Mouse (Mus musculus): ENCODE results near the gene Pgpep1. TPM values are rescaled to one million over a fixed set of nuclear protein-coding genes. Genes with fewer than 3 reads are reported as not detected.

Gene Pgpep1
- polyA plus RNA-seq, 1 experiment from 2014 or later = 59.8 TPM

DNA sequence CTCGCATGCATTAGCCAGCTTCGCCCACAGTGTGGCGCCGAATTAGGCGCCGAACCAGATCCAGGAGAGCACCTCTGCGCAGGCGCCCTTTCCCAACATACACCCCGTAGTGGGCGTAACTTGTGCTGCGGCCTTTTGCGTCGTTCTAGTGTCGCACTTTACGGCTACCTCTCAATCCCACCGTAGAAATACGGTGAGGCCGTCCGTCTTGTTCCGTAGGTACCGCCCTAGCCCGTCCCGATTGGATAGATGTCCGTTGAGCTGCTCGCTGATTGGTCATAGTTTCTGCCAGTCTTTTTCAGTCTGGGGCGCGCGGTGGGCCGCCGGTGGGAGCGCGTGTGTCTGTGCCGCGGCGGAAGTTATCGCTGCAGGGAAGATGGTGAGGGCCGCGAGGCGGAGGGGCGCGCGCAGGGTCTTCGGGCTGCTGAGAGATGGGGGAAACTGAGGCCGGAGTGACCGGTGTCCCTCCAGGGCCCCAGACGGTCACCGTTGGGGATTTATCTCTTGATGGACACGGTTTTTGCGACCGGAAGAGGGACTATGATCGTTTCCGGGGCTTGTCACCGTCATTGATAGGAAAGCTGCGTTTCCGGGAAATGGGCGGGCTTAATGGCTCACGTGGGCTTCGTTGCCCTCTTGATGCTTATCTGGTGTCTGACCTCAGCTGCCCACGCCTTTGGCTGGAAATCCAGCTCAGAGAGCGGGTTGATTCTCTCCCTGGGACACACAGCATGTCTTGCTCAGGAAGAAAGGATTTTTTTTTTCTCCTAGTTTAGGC, 13.1 kb upstream of the Pgpep1 start, which contains the start of gene Lsm4:
Lsm4 (plus strand) TSS at position 170 of the 778 bp plus-strand sequence.
- Histone ChIP-seq H3K27me3 (replicated peaks; ENCODE audit: control insufficient read depth, insufficient read depth, low read length) (no peaks in the 10 kb centered on the region), H3K9ac (ENCODE audit: low read depth, low read length) (peak within 1 kb of the TSS; percentile 82), H3K4me1 (ENCODE audit: control insufficient read depth, insufficient read depth, low read length) (peaks cover 6% of the 10 kb centered on the region), H3K4me2 (ENCODE audit: low read depth, low read length) (peak within 1 kb of the TSS; percentile 82), H3K36me3 (ENCODE audit: control insufficient read depth, insufficient read depth, low read length) (peaks cover 11% of the 10 kb centered on the region; the same call in 1 of the 2 replicates), H3K27ac (replicated peaks; ENCODE audit: low read depth, low read length) (peak within 1 kb of the TSS; percentile 95), H3K4me3 (ENCODE audit: low read depth, low read length) (peak within 1 kb of the TSS; percentile 70), H3K9me3 (ENCODE audit: control insufficient read depth, low read length) (no peaks in the 10 kb centered on the region)
- peak; percentile 100 for DNase-seq (ENCODE audit: low spot score)
- ATAC-seq (ENCODE audit: low read depth) = peak; percentile 98
- under 1% methylated on average over 60 of the region's 60 CpGs for WGBS

DNA sequence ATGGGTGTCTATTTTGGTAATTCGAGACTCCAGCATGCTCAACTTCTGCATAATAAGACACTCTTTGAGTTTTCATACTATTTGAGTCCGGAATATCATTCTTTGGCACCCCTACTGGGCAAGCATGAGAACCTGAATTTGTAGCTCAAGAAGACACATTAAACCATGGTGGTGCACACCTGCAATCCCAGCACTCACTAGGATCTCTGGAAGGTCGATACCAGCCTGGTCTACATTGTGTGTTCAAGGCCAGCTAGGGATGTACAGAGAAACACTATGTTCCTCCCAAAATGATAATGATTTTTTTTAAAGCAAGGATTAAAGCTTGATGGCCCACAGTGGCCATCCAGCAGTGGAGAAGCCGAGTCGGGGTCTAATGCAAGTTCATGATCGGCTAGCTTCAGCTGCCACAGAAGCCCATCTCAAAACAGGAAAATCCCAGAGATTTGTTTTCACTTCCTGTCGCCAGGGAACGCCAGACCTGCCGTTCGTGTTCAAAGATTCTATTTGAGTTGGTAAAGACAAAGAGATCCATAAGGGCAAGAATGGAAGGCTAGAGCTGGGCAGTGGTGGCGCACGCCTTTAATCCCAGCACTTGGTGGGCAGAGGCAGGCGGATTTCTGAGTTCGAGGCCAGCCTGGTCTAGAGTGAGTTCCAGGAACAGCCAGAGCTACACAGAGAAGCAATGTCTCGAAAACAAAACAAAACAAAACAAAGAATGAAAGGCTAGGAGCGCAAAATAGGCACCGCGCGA, 12.3 kb upstream of the Pgpep1 start:
- no peak for ATAC-seq (ENCODE audit: low read depth)
- no peak for DNase-seq (ENCODE audit: low spot score)

DNA sequence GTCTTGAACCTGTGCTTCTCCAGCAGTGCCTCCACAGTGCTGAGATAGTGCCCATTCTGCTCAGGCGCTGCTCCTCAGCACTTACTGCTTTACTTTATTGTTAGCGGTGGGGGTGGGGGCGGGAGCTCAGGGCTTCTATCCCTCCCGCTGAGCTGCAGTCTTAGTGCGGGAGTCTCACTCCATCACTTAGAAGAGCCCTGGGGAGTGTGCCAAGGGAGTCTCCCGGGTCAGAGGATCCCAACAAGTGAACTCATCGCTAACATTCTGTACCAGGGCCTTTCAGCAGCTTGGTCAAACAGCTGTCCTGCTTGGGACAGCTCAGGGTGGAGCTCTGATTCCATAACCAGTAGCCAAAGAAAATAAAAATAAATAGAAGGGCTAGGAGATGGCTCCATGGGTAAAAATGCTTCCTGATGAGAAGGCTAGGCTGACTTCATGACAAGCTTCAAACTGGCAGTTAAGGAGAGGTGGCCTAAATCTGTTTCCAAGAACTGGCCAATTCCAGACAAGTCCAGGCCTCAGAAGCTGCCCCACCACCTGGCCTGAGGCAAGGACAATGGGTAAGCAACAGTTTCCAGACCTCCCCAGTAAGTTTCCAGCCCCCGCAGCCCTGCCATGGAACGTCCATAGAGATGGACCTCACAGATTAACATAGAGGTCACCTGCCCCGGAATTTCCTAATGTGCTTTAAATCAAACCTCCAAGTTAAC, 11.6 kb upstream of the Pgpep1 start:
- Histone ChIP-seq H3K36me3 (ENCODE audit: control insufficient read depth, insufficient read depth, low read length) (no peaks in the 10 kb centered on the region), H3K4me1 (ENCODE audit: control insufficient read depth, insufficient read depth, low read length) (peaks cover 6% of the 10 kb centered on the region), H3K9me3 (ENCODE audit: control insufficient read depth, low read length) (no peaks in the 10 kb centered on the region), H3K27ac (replicated peaks; ENCODE audit: low read depth, low read length) (no peak overlapping the region), H3K4me2 (ENCODE audit: low read depth, low read length) (no peak overlapping the region), H3K27me3 (replicated peaks; ENCODE audit: control insufficient read depth, insufficient read depth, low read length) (no peaks in the 10 kb centered on the region), H3K4me3 (ENCODE audit: low read depth, low read length) (no peak overlapping the region), H3K9ac (ENCODE audit: low read depth, low read length) (no peak overlapping the region)
- DNase-seq (ENCODE audit: low spot score) = no peak
- WGBS = 64% methylated on average over 10 of the region's 10 CpGs
- no peak for ATAC-seq (ENCODE audit: low read depth)

More for the DNA sequence above, 12.3 kb upstream of the Pgpep1 start:
- peak overlapping the region; percentile 52 for H3K4me2 ChIP-seq (ENCODE audit: low read depth, low read length)
- H3K27me3 ChIP-seq (replicated peaks; ENCODE audit: control insufficient read depth, insufficient read depth, low read length) = no peaks in the 10 kb centered on the region
- H3K9me3 ChIP-seq (ENCODE audit: control insufficient read depth, low read length) = no peaks in the 10 kb centered on the region
- H3K27ac ChIP-seq (replicated peaks; ENCODE audit: low read depth, low read length) = peak overlapping the region; percentile 84
- WGBS = 41% methylated on average over 19 of the region's 19 CpGs
- H3K9ac ChIP-seq (ENCODE audit: low read depth, low read length) = peak overlapping the region; percentile 63
- H3K4me1 ChIP-seq (ENCODE audit: control insufficient read depth, insufficient read depth, low read length) = peaks cover 6% of the 10 kb centered on the region
- peak overlapping the region; percentile 70 for H3K4me3 ChIP-seq (ENCODE audit: low read depth, low read length)
- 0 out of 2 replicates have a peak, but pooled peaks cover 4% of the 10 kb centered on the region for H3K36me3 ChIP-seq (ENCODE audit: control insufficient read depth, insufficient read depth, low read length)

DNA sequence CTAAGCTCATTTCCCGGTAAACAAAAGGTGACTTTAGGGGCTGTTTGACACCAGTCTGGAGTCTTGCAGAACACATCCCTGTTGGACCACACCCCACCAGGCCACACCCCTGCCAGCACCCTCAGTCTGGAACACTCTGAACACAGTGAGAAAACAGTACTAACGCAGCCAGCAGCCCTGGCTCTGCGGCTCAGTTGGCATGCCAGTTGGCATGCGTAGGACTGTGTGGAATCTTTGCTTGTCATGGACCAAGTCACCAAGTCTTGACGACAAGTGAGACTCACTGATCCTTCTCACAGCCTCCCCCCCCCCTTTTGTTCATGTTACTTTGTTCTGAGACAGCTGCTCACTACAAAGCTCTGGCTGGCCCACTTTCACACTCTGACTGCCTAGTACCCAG, 6.9 kb upstream of the Pgpep1 start:
- DNase-seq (ENCODE audit: low spot score) = no peak
- Histone ChIP-seq H3K9me3 (ENCODE audit: control insufficient read depth, low read length) (no peaks in the 10 kb centered on the region), H3K4me3 (ENCODE audit: low read depth, low read length) (no peak overlapping the region), H3K4me2 (ENCODE audit: low read depth, low read length) (no peak overlapping the region), H3K36me3 (ENCODE audit: control insufficient read depth, insufficient read depth, low read length) (no peaks in the 10 kb centered on the region), H3K27ac (replicated peaks; ENCODE audit: low read depth, low read length) (no peak overlapping the region), H3K4me1 (ENCODE audit: control insufficient read depth, insufficient read depth, low read length) (no peaks in the 10 kb centered on the region), H3K9ac (ENCODE audit: low read depth, low read length) (no peak overlapping the region), H3K27me3 (replicated peaks; ENCODE audit: control insufficient read depth, insufficient read depth, low read length) (no peaks in the 10 kb centered on the region)
- 0 out of 2 replicates have a peak, but pooled peaks have one; percentile 10 for ATAC-seq (ENCODE audit: low read depth)
- WGBS = 81% methylated on average over 5 of the region's 5 CpGs

DNA sequence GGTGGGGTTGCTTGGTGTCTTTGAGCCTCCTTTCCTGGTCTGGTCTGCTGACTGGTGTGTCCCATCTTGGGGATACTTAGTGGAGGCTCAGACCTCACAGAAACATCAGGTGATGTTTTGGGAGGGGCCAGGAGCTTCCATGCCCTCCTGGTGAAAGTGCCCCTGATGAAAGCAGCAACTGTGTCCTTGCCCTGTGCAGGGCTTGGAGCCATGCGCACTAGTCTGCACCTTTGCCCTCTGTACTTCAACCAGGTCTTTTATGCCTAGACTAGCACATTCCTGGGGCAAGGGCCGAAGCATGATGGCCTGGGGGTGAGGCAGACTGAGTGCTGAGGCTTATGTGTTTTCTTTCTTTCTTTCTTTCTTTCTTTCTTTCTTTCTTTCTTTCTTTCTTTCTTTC, 5.4 kb upstream of the Pgpep1 start:
- Histone ChIP-seq H3K4me2 (ENCODE audit: low read depth, low read length) (no peak overlapping the region), H3K4me1 (ENCODE audit: control insufficient read depth, insufficient read depth, low read length) (no peaks in the 10 kb centered on the region), H3K4me3 (ENCODE audit: low read depth, low read length) (no peak overlapping the region), H3K9ac (ENCODE audit: low read depth, low read length) (no peak overlapping the region), H3K36me3 (ENCODE audit: control insufficient read depth, insufficient read depth, low read length) (no peaks in the 10 kb centered on the region), H3K27ac (replicated peaks; ENCODE audit: low read depth, low read length) (no peak overlapping the region), H3K27me3 (replicated peaks; ENCODE audit: control insufficient read depth, insufficient read depth, low read length) (no peaks in the 10 kb centered on the region), H3K9me3 (ENCODE audit: control insufficient read depth, low read length) (no peaks in the 10 kb centered on the region)
- 42% methylated on average over 2 of the region's 2 CpGs for WGBS
- no peak for DNase-seq (ENCODE audit: low spot score)
- ATAC-seq (ENCODE audit: low read depth) = no peak

DNA sequence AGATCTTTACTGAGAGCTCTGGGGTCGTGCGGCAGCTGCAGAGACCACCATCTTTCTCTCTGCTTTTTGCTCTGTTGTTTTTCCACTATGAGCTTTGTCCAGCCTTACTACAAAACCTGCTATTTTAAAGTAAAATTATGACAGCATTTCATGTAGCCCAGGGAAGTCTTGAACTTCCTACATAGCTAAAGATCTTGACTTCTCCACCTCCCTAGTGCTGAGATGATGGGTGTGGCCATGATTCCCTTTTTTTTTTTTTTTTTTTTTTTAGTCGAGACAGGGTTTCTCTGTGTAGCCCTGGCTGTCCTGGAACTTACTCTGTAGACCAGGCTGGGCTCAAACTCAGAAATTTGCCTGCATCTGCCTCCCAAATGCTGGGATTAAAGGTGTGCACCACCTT, 4.4 kb upstream of the Pgpep1 start:
- Histone ChIP-seq H3K36me3 (ENCODE audit: control insufficient read depth, insufficient read depth, low read length) (no peaks in the 10 kb centered on the region), H3K9ac (ENCODE audit: low read depth, low read length) (no peak overlapping the region), H3K9me3 (ENCODE audit: control insufficient read depth, low read length) (no peaks in the 10 kb centered on the region), H3K27me3 (replicated peaks; ENCODE audit: control insufficient read depth, insufficient read depth, low read length) (no peaks in the 10 kb centered on the region), H3K4me2 (ENCODE audit: low read depth, low read length) (no peak overlapping the region), H3K27ac (replicated peaks; ENCODE audit: low read depth, low read length) (no peak overlapping the region), H3K4me1 (ENCODE audit: control insufficient read depth, insufficient read depth, low read length) (no peaks in the 10 kb centered on the region), H3K4me3 (ENCODE audit: low read depth, low read length) (no peak overlapping the region)
- DNase-seq (ENCODE audit: low spot score) (no peak), ATAC-seq (ENCODE audit: low read depth) (no peak)
- 78% methylated on average over 3 of the region's 3 CpGs for WGBS

DNA sequence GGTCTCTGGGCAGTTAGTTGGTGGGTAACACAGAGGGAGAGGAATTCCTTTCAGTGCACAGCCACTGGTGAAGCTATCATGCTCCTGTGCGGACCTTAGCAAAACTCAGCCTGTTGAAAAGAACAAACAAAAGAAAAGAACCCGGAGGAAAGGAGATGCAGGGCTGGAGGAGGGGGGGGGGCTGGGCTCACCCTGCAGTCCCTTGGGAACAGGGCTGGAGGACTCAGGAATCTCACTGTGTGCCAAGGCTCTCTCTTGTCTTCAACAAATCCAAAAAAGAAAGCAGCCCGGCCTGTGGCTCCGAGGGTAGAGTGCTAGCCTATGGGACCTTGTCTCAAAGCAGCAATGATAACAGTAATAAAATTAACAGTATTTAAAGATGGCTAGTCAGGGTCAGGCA, 3.5 kb upstream of the Pgpep1 start:
- DNase-seq (ENCODE audit: low spot score) (no peak), ATAC-seq (ENCODE audit: low read depth) (no peak)
- Histone ChIP-seq H3K36me3 (ENCODE audit: control insufficient read depth, insufficient read depth, low read length) (no peaks in the 10 kb centered on the region), H3K9ac (ENCODE audit: low read depth, low read length) (no peak overlapping the region), H3K27ac (replicated peaks; ENCODE audit: low read depth, low read length) (no peak overlapping the region), H3K4me1 (ENCODE audit: control insufficient read depth, insufficient read depth, low read length) (no peaks in the 10 kb centered on the region; the same call in 1 of the 2 replicates), H3K4me2 (ENCODE audit: low read depth, low read length) (no peak overlapping the region), H3K9me3 (ENCODE audit: control insufficient read depth, low read length) (no peaks in the 10 kb centered on the region), H3K27me3 (replicated peaks; ENCODE audit: control insufficient read depth, insufficient read depth, low read length) (no peaks in the 10 kb centered on the region), H3K4me3 (ENCODE audit: low read depth, low read length) (no peak overlapping the region)
- WGBS = 56% methylated on average over 4 of the region's 4 CpGs

DNA sequence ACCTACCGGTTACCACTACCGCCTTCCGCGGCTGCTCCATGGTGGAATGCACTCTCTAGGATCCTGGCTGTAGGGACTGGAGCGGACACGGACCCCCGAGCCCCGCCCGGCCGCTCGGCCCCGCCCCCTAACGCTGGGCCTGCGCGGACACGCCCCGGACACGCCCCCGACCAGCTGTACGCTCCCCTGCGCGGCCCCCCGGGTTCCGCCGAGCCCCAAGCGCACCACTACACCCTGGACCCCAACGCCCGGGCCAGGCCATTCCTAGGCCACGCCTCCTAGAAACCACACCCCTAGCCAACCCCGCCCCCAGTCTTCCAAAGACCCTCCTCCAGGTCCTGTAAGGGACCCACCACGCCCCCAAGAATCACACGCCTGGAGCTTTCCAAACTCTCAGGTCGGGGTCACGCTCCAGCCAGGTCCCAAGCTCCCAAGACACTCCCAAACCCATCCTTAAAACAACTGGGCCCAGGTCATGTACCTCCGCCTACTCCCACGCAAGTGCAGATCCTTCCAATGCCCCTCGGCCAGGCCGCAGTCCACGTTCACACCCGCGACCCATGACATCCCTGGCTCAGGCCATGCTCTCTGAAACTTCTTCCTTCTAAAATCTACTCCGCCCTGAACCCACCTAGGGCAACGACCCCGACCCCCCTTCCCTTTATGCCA, 450 bp downstream of the Pgpep1 start:
- H3K27me3 ChIP-seq (replicated peaks; ENCODE audit: control insufficient read depth, insufficient read depth, low read length) = no peaks in the 10 kb centered on the region
- H3K4me1 ChIP-seq (ENCODE audit: control insufficient read depth, insufficient read depth, low read length) = peaks cover 6% of the 10 kb centered on the region; the same call in 1 of the 2 replicates
- peak overlapping the region; percentile 74 for H3K27ac ChIP-seq (replicated peaks; ENCODE audit: low read depth, low read length)
- peak overlapping the region; percentile 80 for H3K4me3 ChIP-seq (ENCODE audit: low read depth, low read length)
- ATAC-seq (ENCODE audit: low read depth) (peak; percentile 97), DNase-seq (ENCODE audit: low spot score) (peak; percentile 97)
- H3K36me3 ChIP-seq (ENCODE audit: control insufficient read depth, insufficient read depth, low read length) = peaks cover 24% of the 10 kb centered on the region
- H3K9me3 ChIP-seq (ENCODE audit: control insufficient read depth, low read length) = no peaks in the 10 kb centered on the region
- peak overlapping the region; percentile 88 for H3K4me2 ChIP-seq (ENCODE audit: low read depth, low read length)
- H3K9ac ChIP-seq (ENCODE audit: low read depth, low read length) = peak overlapping the region; percentile 85
- under 1% methylated on average over 22 of the region's 44 CpGs for WGBS
